Mouse (Mus musculus) skeletal muscle tissue, adult 2 months (tissue): ENCODE measurements around the gene Syna.
A peak's percentile ranks its signal among the peaks of the same experiment; 100 is the strongest.

Source experiments
- DNase-seq: peaks from one replicate; pipeline ENCODE4 v3.0.0-alpha.2; 2012; ENCODE audit warnings: low read depth, low spot score

Syna gene

DNA sequence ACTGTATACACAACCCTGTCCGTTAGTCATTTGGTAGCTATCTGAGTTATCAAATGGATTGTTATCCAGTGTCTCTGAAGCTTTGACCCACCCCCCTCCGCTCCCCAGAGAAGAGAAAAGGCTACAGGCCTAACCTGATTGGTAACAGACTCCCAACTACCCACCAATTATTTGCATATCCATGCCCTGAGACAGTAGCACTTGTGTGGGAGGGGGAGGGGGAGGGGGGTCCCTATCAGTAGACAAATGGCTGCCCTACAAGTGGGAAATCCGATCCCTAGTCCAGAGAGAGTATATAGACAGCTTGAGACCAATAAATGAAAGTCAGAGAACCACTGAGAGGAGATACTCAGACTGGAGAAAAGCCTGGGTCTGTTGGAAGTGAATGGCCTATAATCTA, 8.1 kb upstream of the Syna start:
- no peak for DNase-seq

DNA sequence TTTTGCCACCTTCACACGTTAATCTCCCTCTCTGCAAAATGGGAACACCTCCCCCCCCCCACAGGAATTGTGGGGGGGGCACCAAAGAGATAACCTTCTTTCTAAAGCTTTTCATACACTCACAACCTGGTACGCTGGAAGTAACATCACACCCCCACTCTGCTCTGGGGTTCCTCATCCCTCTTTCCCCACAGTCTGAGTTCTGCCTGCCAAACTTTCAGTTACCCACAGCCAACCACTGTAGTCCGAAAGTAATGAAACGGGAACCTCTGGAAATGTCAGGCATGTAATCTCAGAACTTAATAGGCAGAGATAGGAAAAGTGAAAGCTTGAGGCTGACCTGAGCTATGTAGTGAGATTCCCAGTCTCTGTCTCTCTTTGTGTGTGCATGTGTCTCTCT, 7.5 kb upstream of the Syna start:
- no peak for DNase-seq

DNA sequence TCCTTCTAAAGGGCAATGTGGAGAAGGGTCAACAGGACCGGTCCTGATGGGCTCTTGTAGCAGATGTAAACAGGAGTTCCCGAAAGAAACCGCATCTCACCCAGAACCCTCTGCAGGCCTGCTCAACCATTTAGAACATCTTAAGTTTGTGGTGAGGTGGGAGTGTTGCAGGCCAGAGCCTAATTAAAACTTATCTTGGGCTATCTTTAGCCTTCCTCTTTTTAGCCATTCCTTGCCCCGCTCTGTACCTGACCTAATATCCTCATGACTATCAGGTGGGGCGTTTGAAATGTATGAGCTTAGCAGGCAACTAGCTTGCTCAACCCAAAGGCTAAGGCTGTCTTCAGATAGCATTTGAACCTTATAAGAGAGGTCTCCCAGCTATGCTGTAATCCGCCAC, 5.7 kb upstream of the Syna start:
- no peak for DNase-seq

DNA sequence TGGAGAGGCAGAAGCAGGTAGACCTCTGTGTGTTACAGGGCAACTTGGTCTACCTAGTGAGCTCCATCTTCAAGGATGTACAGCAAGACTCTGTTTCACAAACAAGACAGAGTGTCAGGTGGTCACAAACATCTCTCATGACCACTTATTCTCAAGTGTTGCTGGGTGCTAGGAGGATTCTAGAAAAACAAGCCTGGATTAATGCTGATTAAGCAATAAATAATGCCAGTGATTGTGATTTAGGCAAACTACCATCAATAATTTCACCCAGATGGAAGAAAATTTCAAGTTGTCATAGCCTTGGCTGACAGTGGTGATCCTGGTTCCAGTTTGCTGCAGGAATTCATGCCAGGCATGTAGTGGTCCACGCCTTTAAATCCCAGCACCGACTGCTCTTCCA, 4.3 kb upstream of the Syna start:
- no peak for DNase-seq

DNA sequence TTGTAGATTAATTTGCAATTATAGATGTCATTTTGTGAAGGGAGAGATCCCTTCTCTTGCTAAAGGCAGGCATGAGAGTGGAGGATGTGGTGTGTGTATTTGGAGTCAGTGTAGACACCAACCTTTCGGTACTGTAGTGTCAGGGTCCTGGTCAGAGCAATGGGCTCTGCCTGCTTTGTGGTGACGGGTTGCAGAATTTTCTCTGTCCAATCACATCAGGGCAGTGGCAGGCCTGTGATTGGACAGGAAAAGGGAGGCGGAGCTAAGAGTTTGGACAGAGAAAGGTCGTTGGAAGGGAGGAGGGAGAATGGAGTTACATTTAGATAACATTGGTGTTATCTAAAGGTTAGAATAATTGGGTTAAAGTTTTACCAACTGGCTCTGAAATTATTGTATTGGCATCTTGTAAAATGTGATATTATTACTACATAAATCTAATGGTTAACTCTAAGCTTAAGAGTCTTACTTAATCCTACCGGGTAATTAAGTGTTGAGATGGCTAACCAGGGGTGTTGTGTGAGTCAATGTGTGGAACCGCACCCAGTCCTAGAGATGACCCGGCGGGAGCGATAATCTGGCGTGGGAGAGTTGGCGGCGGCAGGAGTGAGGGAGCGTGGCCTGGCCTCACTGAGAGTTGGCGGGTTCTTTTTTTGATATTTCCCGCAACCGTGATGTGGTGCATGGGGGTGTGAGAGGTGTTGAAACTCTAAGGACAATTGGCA, 640 bp upstream of the Syna start:
- no peak for DNase-seq

DNA sequence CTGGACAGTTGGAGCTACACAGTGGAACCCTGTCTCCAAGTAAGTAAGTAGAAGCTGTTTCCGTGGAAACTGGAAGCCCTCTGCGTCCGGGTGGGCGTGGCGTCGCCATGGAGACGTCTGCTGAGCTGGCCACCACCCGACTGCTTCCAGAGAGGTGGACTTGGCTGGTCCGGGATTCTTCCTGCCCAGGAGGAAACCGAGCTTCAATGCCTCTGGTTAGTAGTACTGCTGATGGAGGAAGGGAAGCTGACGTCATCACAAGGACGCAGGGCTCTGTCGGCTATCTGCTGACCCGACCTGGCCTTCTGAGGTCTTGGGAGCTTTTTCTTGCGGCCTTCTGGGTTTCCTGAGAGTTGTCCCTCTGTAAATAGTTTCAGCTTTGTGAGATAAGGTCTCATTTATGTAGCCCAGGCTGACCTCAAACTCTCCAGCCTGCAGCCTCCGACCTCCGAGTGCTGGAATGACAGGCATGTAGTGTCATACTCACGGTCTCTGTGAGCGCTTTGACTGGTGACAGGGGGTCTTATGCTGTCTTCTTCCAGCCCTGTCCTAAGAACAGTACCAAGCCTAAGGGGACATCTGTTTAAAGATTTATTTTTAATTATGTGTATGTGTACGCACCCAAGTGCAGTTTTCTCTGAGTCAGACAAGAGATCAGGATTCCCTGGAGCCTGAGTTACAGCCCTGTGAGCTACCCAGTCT, 4.4 kb downstream of the Syna start:
- peak; percentile 52 for DNase-seq

DNA sequence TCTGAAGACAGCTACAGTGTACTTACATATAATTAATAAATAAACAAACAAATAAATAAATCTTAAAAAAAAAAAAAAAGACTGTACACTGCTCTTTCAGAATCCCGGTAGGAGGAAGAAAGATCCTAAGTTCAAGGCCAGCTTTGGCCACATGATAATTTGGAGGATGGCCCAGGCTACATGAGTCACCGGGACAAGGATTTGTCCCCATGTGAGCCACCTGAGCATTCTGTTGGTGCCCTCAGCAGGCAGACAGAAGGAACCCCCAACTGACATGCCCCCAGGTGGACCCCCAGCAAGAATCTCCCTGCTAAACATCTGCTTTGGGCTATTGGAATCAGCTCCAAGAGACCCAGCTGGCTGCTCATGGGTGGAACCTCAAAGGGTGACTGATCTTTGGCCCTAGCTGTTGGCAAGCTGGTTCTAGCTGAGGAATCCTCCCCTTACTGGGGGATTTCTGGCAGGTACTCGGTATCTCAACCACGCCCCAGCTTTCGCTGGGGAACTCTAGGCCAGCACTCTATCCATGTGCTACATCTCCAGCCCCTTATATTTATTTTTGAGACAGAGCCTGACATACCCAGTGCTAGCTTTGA, 5.9 kb downstream of the Syna start:
- no peak for DNase-seq

DNA sequence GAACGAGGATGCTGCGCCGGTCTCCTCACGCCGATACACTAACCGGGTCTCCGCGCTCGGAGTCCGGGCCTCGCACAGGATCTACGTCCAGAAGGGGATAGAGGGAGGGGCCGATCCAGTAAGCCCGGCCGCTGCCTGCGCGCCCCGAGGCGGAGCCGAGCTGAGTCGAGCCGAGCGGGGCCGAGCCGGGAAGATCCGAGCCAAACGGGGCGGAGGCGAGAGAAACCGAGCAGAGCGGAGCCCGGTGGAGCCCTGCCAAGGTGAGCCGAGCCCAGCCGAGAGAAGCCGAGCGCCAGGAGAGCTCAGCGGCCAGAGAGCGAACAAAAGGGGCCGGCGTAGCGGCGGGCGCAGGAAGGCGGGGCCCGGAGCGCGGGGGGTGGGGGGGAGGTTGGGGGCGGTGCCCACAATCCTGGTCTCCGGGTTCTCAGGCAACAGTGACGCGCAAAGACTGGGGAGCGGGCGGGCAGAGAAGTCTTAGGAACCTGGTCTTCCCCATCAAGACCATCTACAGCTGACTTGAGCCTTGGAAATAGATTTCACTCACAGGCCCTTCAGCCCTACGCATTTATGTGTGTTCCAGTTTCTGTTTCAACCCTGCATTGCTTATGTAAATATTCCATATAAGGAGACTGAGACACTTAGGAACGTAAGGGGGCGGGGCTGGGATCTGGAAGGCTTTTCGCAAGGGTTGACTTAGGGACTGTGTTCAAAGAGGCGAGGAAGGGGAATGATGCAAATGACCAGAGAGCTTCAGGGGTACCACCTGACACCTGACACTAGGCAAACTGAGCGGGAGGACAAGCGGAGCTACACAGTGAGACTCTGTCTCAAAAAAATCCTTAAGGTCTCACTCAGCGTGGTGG, 7.6 kb downstream of the Syna start, which contains the start of gene Clip2:
TSS of gene Clip2 (minus strand) at position 325 of the 863 bp plus-strand sequence.
- DNase-seq = peak; percentile 95

DNA sequence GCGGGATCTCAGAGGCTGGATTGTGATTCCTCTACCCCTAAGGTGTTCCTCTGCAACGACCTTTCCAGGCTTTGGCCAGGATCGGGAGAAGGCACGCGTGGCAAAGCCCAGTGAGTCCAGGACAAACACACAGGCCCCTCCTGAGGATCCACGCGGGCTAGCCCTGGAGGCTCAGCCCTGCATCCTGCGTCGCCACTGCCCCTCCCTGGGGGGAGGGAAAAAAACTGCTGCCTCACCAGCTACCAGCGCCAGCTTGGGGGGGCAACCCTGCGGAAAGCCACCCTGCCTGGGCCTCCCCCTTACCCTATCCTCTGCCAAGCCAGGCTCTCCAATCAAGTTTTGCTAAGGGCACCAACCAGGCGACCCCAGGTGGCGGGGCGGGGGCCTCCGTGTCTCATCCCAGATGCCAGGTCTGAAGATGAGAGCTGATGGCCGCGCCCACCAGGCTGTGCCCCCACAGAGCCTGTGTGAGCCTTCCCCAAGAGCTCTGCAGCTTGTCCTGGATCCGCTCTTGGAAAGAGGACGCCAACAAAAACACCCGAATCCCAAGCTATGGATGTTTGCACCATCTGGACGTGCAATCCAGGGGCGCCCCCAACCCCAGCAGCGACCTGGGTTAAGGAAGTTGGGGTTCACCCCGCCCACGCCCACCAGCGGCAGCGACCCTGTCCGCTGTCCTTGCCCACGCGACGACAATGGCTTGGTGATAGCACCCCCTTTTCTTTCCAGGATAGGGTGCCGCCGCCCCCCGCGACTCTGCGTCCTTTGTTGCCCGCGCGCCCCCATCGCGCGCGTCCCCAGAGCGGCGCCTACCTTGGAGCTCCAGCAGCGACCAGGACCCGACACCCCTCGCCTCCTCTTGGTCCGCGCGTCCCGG, 8.5 kb downstream of the Syna start:
- DNase-seq = no peak

DNA sequence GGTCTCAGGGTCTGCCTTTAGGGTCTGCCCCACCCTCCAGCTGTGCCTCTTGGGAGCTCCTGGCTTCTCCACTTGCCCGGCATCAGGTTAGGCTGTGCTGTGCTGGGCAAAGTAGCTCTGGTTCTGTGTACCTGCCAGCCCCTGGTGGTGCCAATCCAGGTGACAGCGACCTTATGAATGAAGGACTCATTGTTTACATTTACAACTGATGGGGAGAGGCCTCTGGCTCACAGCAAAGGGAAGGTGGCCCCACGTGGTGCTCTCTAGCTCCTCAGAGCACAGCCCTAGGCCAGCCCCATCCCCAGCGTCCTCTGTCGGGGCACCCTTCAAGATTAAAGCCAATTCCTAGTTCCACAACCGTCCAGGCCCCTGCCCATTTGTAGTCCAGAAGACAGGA, 9.1 kb downstream of the Syna start:
- DNase-seq = no peak

DNA sequence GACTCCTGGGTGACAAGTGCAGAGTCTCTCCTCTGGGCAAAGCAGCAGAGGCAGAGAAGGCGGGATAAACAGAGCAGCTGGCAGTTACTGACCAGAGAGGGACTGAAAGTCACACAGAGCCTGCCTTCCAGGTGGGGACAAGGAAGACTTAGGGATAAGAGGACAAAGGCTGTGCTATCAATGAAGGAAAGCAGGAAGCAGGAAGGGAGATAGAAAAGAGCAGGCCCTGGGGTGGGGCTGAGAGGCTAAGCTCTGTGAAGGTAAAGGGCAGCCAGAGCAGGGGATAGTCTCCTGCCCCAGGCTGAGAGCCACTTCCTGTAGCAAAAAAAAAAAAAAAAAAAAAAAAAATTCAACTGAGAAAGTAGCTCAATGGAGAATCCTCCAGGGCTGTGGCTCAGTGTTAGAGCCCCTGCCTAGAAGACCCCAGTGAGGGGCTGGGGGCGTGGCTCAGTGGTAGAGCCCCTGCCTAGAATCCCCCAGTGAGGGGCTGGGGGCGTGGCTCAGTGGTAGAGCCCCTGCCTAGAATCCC, 10.3 kb downstream of the Syna start:
- no peak for DNase-seq

DNA sequence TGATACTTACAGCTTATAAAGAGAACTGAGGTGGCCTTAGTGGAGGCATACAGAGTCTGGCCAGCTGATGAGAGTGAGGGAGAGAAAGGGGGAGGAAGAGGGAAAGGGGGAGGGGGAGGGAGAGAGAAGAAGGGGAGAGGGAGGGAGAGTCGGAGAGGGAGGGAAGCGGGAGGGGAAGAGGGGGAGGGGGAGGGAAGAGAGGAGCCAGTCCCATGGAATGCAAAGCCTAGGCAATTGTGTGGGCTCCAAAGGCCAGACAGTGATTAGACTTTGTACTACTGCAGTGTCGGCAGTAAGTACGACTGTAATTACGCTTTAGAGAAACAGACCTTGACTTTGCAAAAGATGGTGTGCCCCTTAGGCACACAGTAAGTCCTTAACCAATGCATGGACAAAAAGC, 11.7 kb downstream of the Syna start:
- DNase-seq = no peak

DNA sequence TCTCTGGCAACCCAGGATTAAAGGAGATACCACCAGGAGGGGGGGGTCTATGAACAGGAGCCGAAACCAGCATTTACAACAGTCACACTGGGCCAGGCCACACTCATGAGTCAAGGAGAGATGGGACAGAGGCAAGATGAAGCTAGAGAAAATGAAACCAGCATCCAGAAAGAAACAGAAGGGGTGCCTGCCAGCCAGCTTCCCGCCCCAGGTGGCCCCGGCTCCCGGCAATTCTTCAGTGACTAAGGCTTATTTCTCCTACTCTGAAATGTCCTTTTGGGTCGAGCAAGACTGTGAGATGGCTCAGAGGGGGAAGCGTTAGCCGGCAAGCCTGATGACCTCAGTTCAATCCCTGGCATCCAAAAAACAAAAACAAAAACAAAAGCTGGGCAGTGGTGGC, 13.2 kb downstream of the Syna start:
- no peak for DNase-seq

DNA sequence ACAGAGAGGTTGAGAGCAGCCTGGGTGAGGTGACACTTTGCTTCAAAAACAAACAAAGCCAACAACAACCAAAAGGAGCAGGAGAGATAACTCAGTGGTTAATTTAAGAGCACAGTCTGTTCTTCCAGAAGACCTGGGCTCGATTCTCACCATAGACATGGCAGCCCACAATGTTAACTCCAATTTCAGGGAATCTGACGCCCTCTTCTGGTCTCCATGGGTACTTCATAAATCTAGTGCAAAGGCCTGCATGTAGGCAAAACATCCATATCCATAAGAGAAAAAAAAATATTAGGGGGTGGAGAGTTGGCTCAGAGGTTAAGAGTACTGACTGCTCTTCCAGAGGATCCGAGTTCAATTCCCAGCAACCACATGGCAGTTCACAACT, 14.7 kb downstream of the Syna start:
- no peak for DNase-seq

DNA sequence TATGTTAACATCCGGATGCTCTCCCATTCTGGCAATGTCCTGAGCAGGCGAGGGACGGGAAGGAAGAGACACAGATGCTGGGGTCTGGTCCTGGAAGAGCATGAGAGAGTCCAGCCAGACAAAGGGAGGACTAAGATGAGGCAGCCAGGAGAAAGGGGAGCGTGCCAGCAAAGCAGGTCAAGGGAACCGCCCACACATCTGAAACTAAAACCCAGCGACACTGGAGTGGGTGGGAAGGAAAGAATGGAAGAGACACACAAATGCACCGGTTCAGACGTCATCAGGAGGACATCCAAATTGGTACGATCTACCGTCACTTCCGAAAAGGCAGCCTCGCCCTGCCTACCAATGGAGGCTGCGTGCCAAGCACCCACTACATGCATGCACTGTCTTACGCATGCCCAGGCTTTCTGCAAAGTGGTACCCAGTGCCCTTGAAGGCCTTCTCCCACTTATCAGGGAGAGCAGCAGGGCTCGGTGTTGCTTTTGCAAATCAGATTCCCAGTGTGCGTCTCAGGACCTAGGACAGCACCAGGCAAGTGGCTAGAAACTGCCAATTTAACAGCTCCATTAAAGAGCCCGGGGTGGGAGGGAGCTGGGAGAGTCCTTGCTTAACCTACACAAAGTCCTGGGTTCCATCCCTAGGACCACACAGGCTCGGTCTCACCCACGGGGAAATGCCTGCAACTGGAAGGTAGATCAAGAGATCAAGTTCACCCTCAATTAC, 15.3 kb downstream of the Syna start:
- DNase-seq = no peak

DNA sequence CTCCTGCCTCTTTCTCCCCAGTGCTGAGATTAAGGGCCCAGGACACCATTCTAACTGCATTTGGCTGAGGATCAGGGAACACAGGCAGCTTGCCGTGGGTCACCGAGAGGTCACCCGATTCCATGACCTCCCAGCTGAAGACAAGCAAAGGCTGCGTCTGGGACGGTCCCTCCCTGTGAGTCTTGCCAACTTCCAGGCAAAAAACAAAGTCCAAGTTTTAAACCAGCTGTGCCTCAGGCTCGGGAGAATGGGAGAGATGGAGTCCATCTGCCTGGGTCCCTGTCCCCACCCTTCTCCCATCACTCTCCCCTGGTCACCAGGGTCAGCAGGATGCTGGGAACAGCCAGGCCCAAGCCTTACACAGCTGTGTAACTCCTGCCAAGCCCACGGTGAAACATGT, 18.3 kb downstream of the Syna start:
- peak; percentile 84 for DNase-seq

DNA sequence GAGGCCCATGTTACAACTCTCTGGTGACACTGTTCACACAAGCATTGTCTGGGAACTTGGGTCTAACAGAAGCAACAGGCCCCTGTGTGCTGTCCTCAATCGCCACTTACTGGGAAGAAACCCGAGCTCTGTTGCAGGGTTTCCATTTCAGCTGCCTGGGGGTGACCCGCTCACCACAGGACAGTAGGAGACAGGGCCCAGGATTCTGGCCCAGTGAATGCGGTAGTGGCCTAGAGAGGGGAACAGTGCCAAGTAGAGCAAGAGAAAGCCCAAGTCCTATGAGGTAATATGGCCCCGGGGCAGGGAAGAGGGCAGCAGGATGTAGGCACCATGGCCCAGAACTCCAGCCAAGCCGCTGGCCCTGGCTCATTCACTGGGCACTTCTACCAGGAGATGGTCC, 19.1 kb downstream of the Syna start:
- DNase-seq = peak; percentile 53

DNA sequence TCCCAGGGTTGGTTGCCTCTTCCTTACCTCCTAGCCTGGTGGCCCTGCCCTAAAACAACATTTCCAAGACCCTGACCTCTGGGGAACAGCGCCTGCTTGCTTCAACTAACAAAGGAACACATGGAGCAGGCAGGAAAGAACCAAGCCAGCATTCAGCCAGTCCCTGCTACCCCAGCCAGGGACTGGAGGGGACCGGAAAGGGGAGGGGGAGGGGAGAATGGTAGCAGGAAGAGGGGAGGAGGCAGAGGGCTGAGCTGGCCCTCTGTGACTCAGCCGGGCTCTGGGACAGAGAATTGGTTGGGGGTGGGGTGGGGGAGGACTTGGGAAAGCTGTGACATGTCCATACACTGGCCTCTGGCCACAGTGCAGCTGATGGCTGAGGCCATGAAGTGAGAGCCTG, 20.1 kb downstream of the Syna start:
- peak; percentile 72 for DNase-seq

DNA sequence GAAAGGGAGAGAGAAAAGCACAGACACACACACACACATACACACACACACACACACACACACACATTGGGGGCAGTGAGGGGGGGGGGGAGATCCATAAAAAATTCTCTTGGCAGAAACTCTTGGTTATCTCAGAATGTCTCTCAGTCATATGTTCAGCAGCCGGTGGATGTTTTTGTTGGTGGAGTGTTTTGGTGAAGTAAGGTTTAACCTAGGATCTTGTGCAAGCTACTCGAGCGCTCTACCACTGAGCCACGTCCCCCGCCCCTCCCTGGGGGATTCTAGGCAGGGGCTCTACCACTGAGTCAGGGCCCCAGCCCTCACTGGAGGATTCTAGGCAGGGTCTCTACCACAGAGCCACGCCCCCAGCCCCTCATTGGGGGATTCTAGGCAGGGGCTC, 23.9 kb downstream of the Syna start:
- DNase-seq = no peak

DNA sequence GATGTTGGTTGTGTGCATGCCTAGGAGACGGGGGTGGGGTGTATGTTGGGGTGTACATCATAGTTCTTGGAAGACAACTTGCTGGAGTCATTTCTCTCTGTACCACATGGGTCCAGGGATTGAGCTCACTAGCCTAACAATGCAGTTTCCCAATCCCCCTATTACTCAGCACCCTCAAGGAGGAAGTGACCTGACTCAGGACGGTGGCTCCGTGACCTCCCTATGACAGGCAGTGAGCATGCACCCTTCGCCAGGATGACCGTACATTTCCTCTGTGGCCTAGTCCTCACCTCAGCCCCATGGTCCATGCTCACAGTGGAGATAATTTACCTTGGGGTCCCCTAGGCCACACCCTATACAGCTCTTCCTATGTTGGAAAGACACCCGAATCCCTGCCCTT, 27.6 kb downstream of the Syna start:
- no peak for DNase-seq
